Mouse (Mus musculus): ENCODE data around the gene Morn1.

DNA sequence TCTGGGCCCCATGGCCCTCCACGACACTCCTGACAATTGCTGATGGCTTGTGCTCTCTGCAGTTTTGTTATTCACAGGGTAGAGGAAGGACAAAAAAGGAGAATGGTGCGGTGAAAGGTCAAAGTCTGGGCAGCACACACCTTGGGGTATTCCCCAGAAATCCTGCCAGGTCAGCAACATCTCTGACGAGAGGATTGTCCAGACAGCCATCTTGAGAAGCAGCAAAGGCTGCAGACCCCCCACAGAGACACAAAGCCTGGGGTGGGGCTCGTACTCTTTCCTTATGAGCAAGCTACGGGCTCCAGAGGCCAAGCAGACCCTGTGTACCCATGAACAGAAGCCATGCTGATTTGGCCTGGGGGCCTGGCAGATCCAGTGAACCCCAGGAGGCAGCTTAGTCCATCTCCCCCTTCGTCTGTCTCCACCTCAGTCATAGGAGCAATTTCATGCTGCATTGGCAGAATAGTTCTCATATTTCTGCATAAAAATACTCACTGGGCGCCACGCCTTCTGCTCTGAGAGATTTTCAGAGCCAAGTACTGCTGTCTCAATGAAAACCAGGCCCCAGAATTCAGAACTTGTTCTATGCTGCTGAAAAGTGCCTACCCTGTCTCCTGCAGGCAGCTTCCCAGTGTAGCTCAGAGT lies 27.5 kb downstream of the Morn1 start:
- no peak for TF ChIP-seq GATA1 (IDR thresholded peaks at IDR 0.05; ENCODE audit: low read length)
- TF ChIP-seq TAL1 (IDR thresholded peaks at IDR 0.05; ENCODE audit: low read length): no peak

Data from erythroblast, embryonic 14.5 days (primary cell).